Mouse (Mus musculus): Measurements from ENCODE around the gene Dthd1. TPM values are rescaled to one million over a fixed set of nuclear protein-coding genes. Genes with fewer than 3 reads are reported as not detected.

The Dthd1 gene
- polyA plus RNA-seq, 1 experiment = not detected

- WGBS = 62% methylated on average over 1 of the region's 1 CpGs
- DNase-seq (ENCODE audit: low read depth, low spot score) = no peak
Observed at GRCm38 (mm10) chr5:62857502-62857901, 43.9 kb downstream of the Dthd1 start.

DNA sequence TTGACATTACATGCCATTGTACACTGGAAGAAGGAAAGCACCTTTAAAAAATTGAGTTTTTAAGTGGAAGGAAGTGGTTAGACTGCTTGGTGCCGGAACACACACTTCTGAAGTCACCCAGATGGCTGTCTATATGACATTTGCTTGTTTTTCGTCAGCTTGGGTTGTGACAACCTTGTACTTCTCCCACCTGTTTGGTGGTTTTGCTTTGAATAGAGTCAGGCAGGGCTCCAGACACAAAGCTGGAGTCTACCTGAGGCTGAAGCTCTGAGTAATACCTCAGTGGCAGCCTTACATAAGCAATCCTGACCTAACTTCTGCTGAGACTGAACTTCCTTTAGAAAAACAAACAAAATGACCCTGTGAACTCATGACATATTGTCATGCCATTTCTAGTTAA lies 44.7 kb downstream of the Dthd1 start:
- WGBS = 65% methylated on average over 2 of the region's 2 CpGs
- no peak for DNase-seq (ENCODE audit: low read depth, low spot score)

DNA sequence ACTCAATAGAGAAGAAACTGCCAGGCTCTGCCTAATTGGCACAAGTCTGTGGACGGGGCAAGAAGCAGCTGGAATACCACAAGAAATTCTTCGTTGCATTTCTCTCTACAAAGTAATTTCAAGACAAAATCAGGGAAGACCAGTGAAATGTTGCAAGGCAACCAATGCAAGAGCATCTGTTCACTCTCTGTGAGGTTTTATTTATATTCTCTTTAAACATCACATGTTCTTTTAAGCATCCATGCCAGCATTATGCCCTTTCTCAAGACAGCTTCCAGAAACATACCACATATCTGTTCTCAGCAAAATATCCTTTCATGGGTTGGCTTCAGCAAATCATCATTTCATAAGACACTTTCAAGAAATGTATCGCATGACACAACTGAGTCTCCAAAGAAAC lies 50.7 kb downstream of the Dthd1 start:
- 69% methylated on average over 3 of the region's 3 CpGs for WGBS
- DNase-seq (ENCODE audit: low read depth, low spot score) = no peak

DNA sequence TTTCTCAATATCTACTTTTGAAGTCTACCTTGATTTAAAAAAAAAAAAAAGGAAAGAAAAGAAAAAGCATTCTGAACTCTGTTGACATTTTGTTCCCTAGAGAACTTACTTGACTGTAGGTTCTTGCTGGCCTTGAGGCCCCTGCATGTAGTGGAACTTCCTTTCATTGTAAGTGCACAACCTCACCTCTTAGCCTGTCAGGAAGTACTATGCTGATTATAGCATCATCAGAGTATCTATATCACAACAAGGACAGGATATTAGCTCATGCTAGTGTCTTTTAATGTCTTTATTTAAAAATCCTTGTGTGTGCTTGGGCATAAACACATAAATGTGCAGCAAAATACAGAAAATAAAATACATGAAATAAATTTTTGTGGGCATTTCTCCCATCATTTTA lies 53.4 kb downstream of the Dthd1 start:
- DNase-seq (ENCODE audit: low read depth, low spot score) = no peak

DNA sequence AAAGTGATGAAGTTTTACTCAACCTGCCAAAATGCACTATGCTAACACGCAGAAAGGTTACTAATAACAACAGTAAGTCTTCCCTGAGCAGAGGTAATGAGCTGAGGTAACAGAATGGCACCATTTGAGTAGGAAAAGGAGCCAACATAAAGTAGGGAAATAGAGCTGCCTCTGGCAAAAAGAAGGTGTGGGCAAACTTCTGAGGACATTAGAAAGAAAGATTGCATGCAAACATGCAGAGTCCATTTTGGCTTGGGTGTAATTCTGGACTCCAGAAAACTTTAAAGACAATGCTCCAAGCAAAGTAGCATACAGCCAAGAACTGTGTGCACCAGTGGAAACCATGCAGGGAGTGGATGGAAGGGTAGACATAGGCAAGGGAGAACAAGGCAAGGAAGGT lies 65.9 kb downstream of the Dthd1 start:
- DNase-seq (ENCODE audit: low read depth, low spot score) = no peak
- WGBS = 58% methylated on average over 1 of the region's 1 CpGs

GRCm38 (mm10) chr5:62895326-62895725 lies 81.7 kb downstream of the Dthd1 start:
- no peak for DNase-seq (ENCODE audit: low read depth, low spot score)
- WGBS = 67% methylated on average over 3 of the region's 3 CpGs

- WGBS = 68% methylated on average over 2 of the region's 2 CpGs
- DNase-seq (ENCODE audit: low read depth, low spot score) = no peak
Observed at GRCm38 (mm10) chr5:62906954-62907353, 93.3 kb downstream of the Dthd1 start.

DNA sequence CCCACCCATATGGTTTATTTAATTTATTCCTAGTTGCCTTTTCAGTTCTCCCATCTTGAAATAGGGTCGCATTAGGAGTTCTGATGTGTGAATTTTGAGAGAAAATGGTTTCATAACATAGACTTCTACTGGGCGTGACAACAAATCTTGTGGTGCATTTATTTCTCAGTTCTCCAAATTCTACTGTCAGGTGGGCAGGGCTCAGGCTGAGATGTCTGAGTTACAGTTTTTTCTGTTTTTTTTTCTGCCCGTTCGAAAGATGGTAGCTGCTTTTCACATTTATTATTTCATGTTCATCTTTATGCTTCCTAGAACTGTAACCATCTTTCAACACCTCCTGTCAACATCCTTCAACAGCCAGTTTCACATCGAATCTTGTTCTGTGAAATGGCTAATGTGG lies 95.5 kb downstream of the Dthd1 start:
- no peak for DNase-seq (ENCODE audit: low read depth, low spot score)
- 80% methylated on average over 5 of the region's 5 CpGs for WGBS

DNA sequence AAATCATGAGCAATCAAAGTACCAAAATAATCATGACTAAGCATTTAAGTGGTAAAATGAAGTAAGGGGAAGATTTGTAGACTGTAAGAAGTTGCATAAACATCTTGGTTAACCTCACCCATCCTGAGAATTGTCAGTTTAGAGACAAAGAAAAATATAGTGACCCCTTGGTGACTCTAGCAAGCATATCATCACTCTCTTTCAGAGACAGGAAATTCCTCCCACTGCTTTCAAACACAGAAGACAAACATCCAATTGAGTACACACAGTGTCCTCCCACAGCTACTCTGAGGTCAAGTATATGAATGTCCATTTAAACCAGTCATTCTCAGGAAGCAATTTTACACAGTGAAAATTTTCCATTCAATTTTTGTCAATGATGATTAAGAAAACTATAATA lies 111.0 kb downstream of the Dthd1 start:
- no peak for DNase-seq (ENCODE audit: low read depth, low spot score)

Other genes with a start within 250 kb of the Dthd1 start
- gene Arap2, start 47.7 kb upstream of the Dthd1 start, polyA plus RNA-seq (2012; rRNA removed) = 4.5 and 6.3 TPM in 2 replicates